Mouse (Mus musculus) heart, postnatal 0 days (tissue): ENCODE results near the gene Twsg1.

ENCODE experiments used
- CTCF ChIP-seq: IDR thresholded peaks from 2 replicates; pipeline ENCODE4 v1.5.1; 2016; ENCODE audit warnings: antibody characterized with exemption, control low read depth, low read depth
- EP300 ChIP-seq: IDR thresholded peaks from 2 replicates; pipeline ENCODE4 v1.6.1; 2016; ENCODE audit warnings: antibody characterized with exemption, low read depth

DNA sequence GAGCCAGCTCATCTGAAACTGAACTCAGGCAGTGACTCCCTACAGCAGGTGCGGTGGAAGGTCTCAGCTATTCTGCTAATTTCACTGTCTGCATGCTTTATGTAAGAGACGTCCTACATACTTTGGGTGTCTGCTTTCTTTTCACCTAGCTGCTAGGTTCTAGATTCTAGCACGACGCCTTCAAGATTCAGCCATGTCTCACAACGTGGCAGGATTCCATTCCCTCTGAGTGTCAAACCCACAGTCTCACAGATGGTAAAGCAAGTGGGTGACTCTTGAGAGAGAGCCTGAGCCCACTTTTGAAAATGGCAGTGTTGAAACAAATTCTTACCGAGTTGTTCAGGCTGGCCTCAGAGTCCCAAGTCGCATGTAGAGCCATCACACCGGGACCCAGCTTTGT lies 47.2 kb downstream of the Twsg1 start:
- TF ChIP-seq CTCF: no peak
- TF ChIP-seq EP300: no peak
